Mouse (Mus musculus): ENCODE results near the gene Dnah7c. TPM values are rescaled to one million over a fixed set of nuclear protein-coding genes. Genes with fewer than 3 reads are reported as not detected.
"Not testable (repeated sequence)": the region's sequence is repeated elsewhere in the genome, so short reads cannot be mapped to it uniquely, and the experiment has no call there.

Dnah7c gene
- polyA plus RNA-seq, 1 experiment = not detected

DNA sequence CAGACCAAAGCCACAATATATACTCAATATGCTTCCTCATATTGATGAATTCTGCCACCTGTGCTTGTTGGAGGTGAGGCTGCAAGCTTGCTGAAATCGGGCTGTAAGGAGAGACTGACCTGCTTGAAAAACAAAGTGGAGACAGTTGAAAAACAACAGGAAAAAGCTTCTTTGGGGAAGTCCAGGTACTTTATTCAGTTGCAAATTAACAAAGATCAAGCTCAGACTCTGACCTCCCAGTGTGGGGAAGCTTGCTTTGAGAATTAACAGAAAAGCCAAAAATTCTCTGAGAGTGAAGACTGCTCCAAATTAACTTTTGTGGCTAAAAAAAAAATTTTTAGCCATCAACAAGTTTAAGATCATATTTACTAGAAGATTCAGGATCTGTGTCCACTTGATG, 194.9 kb downstream of the Dnah7c start:
- Histone ChIP-seq H3K4me1 (ENCODE audit: control insufficient read depth, insufficient read depth, insufficient read length, low read length) (no peaks in the 10 kb centered on the region), H3K4me3 (ENCODE audit: insufficient read depth, low read depth, low read length) (no peak overlapping the region), H3K27ac (replicated peaks; ENCODE audit: low read depth, low read length) (no peak overlapping the region)

DNA sequence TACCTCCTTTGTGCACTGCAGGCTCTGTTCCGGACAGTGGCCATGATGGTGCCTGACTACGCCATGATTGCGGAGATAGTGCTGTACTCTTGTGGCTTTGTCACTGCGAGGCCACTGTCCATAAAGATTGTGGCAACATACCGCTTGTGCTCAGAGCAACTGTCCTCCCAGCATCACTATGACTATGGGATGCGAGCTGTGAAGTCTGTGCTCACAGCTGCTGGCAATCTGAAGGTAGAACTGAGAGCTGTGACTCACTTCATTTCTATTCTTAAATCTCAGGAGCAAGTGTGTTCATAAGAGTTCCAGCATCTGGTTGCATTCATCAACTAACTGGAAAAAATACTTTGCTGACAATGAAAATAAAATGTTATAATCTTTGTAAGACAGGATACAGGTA, 200.5 kb downstream of the Dnah7c start:
- not testable (repeated sequence) for H3K27ac ChIP-seq (replicated peaks; ENCODE audit: low read depth, low read length); H3K4me3 ChIP-seq (ENCODE audit: insufficient read depth, low read depth, low read length)

DNA sequence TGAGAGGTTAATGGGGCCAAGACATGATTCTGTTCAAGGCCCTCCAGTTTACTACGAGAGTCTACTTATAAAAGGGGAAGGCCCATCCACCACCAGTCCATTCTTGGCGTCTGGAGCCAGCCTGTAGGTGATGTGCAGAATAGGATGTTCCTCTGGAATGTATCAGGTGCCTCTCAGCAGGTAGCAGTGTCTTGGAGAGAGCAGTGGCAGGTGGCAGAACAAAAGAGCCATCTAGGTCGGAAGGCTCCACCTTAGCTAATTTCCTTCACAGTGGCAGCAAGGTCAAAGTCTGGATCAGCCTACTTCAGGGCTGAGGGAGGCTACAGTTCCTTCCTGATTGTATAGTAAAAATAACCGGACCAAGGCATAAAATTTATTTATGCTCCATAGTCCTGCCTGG, 224.4 kb downstream of the Dnah7c start:
- H3K4me3 ChIP-seq (ENCODE audit: insufficient read depth, low read depth, low read length); H3K27ac ChIP-seq (replicated peaks; ENCODE audit: low read depth, low read length); H3K4me1 ChIP-seq (ENCODE audit: control insufficient read depth, insufficient read depth, insufficient read length, low read length): not testable (repeated sequence)

More for the DNA sequence above, 200.5 kb downstream of the Dnah7c start:
- not testable (repeated sequence) for H3K4me1 ChIP-seq (ENCODE audit: control insufficient read depth, insufficient read depth, insufficient read length, low read length)

DNA sequence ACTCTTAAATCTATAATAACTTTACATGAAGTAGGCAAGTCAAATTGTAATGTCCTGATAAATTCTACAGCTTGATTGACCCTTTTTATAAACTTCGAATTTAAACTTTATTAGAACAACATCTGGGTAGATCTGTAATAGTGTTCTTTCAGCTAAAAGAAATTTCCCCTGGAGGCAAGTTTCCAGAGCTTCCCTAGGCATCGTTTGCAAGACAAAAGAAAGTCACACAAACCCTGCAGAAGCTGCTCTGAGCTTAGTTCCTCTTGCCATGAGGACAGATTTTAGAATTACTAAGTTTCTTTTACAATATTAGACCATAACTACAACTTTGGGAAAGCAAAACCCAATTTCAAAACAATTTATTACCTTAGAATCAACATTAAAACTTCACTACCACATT, 227.3 kb downstream of the Dnah7c start:
- H3K27ac ChIP-seq (replicated peaks; ENCODE audit: low read depth, low read length); H3K4me3 ChIP-seq (ENCODE audit: insufficient read depth, low read depth, low read length); H3K4me1 ChIP-seq (ENCODE audit: control insufficient read depth, insufficient read depth, insufficient read length, low read length): not testable (repeated sequence)

DNA sequence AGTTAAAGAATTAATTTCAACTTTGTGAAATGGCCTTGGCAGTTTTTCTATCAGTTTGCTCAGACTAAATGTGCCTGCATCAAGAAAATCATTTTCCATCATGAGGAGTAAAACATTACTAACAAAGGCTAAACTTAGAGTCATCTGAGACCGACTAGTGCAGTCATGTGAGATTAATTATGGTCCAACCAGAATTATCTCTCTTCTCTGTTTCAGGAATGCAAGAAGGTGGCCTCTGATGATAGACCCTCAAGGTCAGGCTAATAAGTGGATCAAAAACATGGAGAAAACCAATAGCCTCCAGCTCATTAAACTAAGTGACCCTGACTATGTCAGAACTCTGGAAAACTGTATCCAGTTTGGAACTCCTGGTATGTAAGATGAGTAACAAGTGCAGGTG, 299.4 kb downstream of the Dnah7c start:
- not testable (repeated sequence) for H3K27ac ChIP-seq (replicated peaks; ENCODE audit: low read depth, low read length); H3K4me3 ChIP-seq (ENCODE audit: insufficient read depth, low read depth, low read length)

GRCm38 (mm10) chr1:46725266-46725665, 299.9 kb downstream of the Dnah7c start:
- H3K4me3 ChIP-seq (ENCODE audit: insufficient read depth, low read depth, low read length) = no peak overlapping the region

More for the DNA sequence above, 299.4 kb downstream of the Dnah7c start:
- H3K4me1 ChIP-seq (ENCODE audit: control insufficient read depth, insufficient read depth, insufficient read length, low read length) = not testable (repeated sequence)

DNA sequence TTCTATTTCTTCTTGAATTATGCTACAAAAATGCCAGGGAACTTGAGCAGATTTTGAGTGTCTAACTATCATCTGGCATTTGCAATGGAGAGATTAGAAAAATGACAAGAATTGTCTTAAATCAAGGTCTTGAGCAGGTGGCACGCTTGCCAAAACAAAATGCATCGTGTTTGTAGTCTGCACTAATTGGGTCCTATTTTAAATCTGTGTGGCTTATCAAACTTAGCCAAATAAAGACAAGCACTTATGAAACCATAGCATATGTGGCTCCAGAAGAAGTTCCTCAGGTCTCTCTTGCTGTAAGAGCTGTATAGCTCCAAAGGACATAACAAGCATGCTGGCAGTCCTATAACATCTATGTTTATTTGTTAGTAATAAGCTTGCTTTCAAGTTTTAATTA, 300.3 kb downstream of the Dnah7c start:
- H3K4me3 ChIP-seq (ENCODE audit: insufficient read depth, low read depth, low read length); H3K4me1 ChIP-seq (ENCODE audit: control insufficient read depth, insufficient read depth, insufficient read length, low read length); H3K27ac ChIP-seq (replicated peaks; ENCODE audit: low read depth, low read length): not testable (repeated sequence)

More at GRCm38 (mm10) chr1:46725266-46725665, 299.9 kb downstream of the Dnah7c start:
- no peak overlapping the region for H3K27ac ChIP-seq (replicated peaks; ENCODE audit: low read depth, low read length)
- H3K4me1 ChIP-seq (ENCODE audit: control insufficient read depth, insufficient read depth, insufficient read length, low read length) = no peaks in the 10 kb centered on the region

DNA sequence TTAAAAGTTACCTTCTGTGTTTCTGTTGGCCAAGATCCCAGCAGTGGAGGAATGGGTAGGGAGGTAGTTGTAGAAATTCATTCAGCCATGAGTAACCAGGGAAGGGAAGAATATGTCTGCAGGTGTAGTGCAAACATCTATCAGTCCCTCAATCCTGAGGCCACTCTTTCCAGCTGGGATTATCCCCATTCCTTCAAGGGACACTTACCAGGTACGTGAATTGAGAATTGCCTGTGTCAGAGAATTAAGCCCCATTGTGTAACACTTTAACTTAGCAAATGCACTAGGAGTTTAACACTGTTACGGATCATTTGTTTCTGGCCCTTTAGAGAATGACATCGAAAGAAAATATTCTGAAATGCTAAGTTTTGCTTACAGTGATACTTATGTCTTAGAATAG, 304.3 kb downstream of the Dnah7c start:
- not testable (repeated sequence) for H3K4me1 ChIP-seq (ENCODE audit: control insufficient read depth, insufficient read depth, insufficient read length, low read length); H3K27ac ChIP-seq (replicated peaks; ENCODE audit: low read depth, low read length); H3K4me3 ChIP-seq (ENCODE audit: insufficient read depth, low read depth, low read length)

- not testable (repeated sequence) for H3K4me3 ChIP-seq (ENCODE audit: insufficient read depth, low read depth, low read length); H3K4me1 ChIP-seq (ENCODE audit: control insufficient read depth, insufficient read depth, insufficient read length, low read length); H3K27ac ChIP-seq (replicated peaks; ENCODE audit: low read depth, low read length)
Observed at GRCm38 (mm10) chr1:46733405-46734106, 308.2 kb downstream of the Dnah7c start.

DNA sequence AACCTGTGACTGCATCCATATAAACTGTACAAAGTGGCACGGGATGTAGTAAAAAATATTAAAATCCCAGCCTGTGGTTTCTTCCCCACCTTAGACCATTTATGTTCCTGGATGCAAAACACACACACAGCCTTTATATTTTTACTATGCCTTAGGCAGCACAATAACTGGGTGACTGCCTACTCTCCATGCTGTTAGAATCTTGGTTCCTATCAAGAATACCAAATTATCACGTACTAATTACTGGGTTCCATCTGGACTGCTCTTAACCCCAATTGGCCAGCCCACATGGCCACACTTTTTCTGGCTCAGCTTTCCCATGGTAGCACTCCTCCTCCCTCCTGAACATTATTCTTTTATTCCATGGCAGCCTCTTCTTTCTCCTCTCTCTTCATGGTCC, 309.1 kb downstream of the Dnah7c start:
- H3K27ac ChIP-seq (replicated peaks; ENCODE audit: low read depth, low read length); H3K4me1 ChIP-seq (ENCODE audit: control insufficient read depth, insufficient read depth, insufficient read length, low read length): not testable (repeated sequence)

GRCm38 (mm10) chr1:46764600-46764999, 339.2 kb downstream of the Dnah7c start:
- H3K4me3 ChIP-seq (ENCODE audit: insufficient read depth, low read depth, low read length); H3K4me1 ChIP-seq (ENCODE audit: control insufficient read depth, insufficient read depth, insufficient read length, low read length); H3K27ac ChIP-seq (replicated peaks; ENCODE audit: low read depth, low read length): not testable (repeated sequence)

More for the DNA sequence above, 309.1 kb downstream of the Dnah7c start:
- H3K4me3 ChIP-seq (ENCODE audit: insufficient read depth, low read depth, low read length) = not testable (repeated sequence)

DNA sequence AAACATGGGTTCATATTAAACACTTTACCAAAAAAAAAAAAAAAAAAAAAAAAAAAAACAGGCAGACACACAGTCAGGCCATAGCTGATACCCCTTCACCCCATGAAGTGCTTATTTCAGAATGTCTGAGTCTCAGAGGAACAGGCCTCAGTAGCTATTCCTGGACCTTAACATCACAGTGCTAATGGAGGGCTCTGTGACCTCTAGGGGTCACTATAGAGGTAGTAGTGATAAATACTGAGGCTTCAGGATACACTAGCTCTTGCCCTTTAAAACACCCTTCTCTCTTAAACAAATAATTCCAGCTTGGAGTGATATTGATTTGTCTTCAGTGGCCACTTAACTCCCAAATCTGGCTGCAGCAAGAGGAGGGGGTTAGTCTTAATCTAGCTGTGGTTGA, 343.9 kb downstream of the Dnah7c start:
- not testable (repeated sequence) for H3K4me1 ChIP-seq (ENCODE audit: control insufficient read depth, insufficient read depth, insufficient read length, low read length); H3K4me3 ChIP-seq (ENCODE audit: insufficient read depth, low read depth, low read length); H3K27ac ChIP-seq (replicated peaks; ENCODE audit: low read depth, low read length)

GRCm38 (mm10) chr1:46770077-46770695, 344.8 kb downstream of the Dnah7c start:
- not testable (repeated sequence) for H3K4me3 ChIP-seq (ENCODE audit: insufficient read depth, low read depth, low read length); H3K4me1 ChIP-seq (ENCODE audit: control insufficient read depth, insufficient read depth, insufficient read length, low read length); H3K27ac ChIP-seq (replicated peaks; ENCODE audit: low read depth, low read length)

- H3K4me3 ChIP-seq (ENCODE audit: insufficient read depth, low read depth, low read length); H3K4me1 ChIP-seq (ENCODE audit: control insufficient read depth, insufficient read depth, insufficient read length, low read length); H3K27ac ChIP-seq (replicated peaks; ENCODE audit: low read depth, low read length): not testable (repeated sequence)
Observed at GRCm38 (mm10) chr1:46782227-46782626, 356.8 kb downstream of the Dnah7c start.

GRCm38 (mm10) chr1:46805074-46805473, 379.7 kb downstream of the Dnah7c start:
- no peak overlapping the region for H3K4me3 ChIP-seq (ENCODE audit: insufficient read depth, low read depth, low read length)
- no peak overlapping the region for H3K27ac ChIP-seq (replicated peaks; ENCODE audit: low read depth, low read length)
- no peaks in the 10 kb centered on the region for H3K4me1 ChIP-seq (ENCODE audit: control insufficient read depth, insufficient read depth, insufficient read length, low read length)

GRCm38 (mm10) chr1:46808630-46809029, 383.2 kb downstream of the Dnah7c start:
- not testable (repeated sequence) for H3K4me3 ChIP-seq (ENCODE audit: insufficient read depth, low read depth, low read length); H3K4me1 ChIP-seq (ENCODE audit: control insufficient read depth, insufficient read depth, insufficient read length, low read length); H3K27ac ChIP-seq (replicated peaks; ENCODE audit: low read depth, low read length)

All from brown adipose tissue, adult 24 weeks (tissue).